Mouse (Mus musculus): Measurements from ENCODE around the gene Fbxl2. TPM values are rescaled to one million over a fixed set of nuclear protein-coding genes. Genes with fewer than 3 reads are reported as not detected.
"Not testable (repeated sequence)": the region's sequence is repeated elsewhere in the genome, so short reads cannot be mapped to it uniquely, and the experiment has no call there.

Fbxl2 gene
- 1 to 10 TPM in 1 of 2 experiments, under 1 TPM in 1; 0.62 to 1.2 TPM for total RNA-seq (2021)
- long read RNA-seq, experiment 1, partial matches to known transcripts, result 2 of 7 reads
- long read RNA-seq, experiment 1, other reads (novel, unspliced or antisense), result 3 of 7 reads
- long read RNA-seq, experiment 2, partial matches to known transcripts, result 0 of 2 reads
- long read RNA-seq, experiment 2, other reads (novel, unspliced or antisense), result 2 of 2 reads

DNA sequence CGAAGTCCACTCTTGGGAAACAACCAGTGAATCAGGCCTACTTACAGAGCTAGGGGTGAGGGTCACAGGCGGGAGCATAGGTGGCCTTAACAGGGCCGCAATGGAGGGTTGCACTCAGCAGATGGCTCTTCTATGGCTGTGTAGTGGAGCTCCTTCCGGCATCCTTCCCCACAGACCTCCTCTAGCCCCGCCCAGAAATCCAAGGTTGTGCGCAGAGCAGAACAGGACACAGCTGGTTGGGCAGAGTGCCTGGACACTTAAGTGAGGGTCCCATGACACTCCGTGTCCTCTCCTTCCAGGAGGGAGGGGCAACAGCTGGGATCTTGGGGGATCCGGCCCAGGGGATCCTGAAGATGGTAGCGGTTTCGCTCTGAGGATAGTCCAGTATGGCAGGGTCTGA lies at the start of gene Fbxl2:
Gene Fbxl2 (minus strand): TSS at position 164 of the 400 bp plus-strand sequence.
- DNase-seq, result no peak

DNA sequence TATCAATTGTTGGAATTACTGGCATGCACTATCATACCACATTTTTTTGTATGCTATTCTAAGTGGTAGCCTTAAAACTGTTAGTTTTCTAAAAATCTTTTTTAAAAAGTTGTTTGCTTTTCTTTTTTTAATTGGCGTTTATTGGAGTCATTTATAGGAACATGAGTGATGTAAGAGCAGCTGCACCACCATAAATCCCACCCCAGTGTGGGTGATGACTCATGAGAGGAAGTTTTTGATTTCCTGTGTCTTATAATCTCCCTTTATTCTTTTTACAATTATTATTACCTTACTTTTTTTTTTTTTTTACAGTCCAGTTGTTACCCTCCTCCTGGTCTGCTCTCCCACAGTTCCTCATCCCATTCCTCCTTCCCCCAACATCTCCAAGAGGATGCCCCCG lies 48.9 kb upstream of the Fbxl2 start:
- DNase-seq, result no peak

DNA sequence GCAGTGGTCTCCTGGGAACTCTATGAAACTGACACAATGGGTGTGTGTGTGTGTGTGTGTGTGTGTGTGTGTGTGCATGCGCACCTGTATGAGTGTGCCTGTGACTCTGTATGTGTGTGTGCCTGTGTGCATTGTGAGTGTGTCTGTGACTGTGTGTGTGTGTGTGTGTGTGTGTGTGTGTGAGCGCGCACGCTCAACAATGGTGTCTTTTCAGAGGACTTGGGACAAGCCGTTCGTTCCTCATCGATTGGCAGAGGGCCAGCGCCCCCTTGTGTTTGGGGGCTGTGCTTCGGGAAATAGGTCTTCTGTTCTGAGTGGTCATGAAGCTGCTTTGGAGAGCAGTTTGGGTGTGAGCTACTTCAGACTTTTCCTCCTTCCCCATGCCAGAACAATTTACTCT lies 46.2 kb upstream of the Fbxl2 start:
- DNase-seq, result not testable (repeated sequence)

DNA sequence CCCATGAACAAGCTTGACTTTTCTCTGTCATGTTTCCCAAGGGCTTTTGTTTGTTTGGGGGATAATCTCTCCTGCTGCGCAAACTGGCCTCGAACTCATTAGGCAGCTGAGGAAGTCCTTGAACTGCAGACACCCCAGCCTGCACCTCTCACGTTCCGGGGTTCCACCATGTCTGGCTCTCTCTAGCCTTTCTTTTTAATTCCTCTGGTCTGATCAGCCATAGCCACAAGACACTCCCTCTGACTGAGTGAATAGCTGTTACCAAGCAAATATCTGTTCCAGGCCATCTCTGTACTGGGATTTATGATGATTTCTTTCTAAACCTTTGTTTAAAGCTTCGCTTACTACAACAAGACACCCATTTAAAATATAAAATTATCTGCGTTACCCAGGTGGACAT lies 42.9 kb upstream of the Fbxl2 start:
- not testable (repeated sequence) for DNase-seq

DNA sequence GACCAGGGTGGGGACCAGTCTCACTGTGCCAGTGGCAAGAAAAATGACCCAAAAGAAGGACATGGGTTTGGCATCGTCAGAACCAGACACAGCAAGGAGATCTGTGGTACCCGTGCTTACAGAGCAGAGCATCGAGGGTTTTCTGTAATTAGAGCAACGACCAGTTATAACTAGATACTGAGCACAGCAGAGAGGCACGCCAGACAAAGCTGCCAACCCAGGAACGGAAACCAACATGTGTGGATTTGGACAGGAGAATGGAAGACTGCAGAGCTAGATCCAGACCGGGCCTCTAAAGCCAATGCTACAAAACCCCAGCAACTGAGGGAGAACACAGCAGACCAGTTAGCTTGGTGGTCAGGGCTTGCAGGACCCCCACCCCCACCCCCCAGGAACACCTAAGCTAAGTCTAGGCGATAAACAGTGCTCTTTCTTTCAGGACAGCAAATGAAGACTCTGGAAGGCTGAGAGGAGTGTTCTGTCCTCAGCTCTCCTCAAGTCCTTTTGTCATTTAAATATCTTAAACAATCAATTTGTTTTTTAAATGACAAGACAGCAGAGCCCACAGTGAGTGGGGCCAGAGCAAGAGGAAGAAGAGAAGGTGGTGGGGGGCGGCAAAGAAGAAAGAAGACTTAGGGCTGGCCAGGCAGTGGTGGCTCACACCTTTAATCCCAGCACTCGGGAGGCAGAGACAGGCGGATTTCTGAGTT lies 41.3 kb upstream of the Fbxl2 start:
- no peak for DNase-seq

DNA sequence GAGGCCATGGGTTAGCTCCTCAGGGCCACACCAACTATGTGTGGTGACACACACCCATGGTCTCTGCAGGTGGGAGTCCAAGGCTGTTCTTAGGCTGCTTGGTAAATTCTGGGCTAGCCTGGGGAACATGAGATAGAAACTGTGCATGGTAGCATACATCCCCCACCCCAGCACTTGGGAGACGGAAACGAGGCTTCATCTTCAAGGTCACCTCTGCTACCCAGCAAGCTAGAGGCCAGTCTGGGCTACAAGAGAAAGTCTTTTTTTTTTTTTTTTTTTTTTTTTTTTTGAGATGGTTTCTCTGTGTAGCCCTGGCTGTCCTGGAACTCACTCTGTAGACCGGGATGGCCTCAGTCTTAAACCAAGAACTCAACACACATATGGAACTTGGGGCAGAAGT lies 40.4 kb upstream of the Fbxl2 start:
- DNase-seq, result no peak

DNA sequence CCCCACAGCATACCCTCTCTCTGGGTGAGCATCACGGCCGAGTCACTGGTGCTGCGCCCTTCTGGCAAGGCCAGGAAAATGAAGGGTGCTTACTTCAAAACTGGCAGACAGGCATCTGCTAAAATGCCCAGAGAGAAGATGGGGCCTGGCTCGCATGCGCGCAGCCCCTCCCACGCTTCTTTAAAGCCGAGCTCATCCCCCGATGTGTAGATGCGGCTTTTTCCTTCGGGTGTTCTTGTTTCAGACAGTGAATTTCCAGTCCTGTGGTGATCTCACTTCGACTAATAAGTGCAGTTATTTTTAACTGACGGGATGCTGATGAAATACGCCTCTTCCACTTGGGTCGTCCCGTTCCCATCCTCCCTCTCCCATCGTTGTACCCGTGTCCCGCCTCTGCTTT lies 27.7 kb upstream of the Fbxl2 start:
- DNase-seq, result no peak

DNA sequence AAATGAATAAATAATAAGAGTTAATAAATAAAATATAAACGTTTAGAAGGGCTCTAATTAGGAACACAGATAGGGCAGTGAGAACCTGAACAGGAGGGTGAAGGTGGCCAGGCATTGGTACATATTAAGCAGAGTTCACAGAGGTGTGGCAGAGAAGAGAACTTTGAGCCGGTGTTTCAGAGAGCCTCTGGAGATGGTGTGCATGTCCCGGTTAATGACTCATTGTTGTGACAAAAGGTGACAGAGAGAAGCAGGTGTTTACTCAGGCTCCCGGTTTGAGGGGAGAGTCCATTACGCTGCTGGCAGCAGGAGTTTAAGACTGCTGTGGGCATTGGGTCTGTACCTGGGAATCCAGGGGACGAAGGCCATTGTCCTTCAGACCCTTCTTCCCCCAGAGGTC lies 23.4 kb upstream of the Fbxl2 start:
- DNase-seq, result no peak

DNA sequence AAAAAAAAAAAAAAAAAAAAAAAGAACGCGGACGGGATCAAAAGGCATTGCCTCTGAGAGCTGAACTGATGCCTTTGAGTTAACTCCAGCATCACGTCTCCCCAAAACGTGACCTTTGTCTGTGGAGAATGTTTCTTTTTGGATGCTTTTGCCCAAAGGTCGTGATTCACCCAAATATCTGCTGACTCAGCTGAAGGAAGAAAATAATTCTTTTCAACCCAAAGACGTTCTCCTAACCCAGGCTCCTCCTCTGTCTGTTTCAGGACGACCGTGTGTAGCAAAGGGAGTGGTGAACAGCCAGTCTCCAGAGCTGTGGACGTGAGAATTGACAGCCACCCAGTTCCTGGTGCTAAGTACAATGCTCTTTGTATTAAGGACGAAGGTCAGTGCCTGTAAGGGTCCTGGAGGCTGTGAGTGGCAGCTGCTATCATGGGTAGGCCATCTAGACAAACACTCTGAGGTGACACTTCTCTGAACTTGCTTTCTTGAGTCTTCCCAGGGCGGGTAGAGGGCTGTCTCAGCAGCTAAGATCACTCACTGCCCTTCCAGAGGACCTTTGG lies 22.6 kb upstream of the Fbxl2 start:
- DNase-seq, result no peak

DNA sequence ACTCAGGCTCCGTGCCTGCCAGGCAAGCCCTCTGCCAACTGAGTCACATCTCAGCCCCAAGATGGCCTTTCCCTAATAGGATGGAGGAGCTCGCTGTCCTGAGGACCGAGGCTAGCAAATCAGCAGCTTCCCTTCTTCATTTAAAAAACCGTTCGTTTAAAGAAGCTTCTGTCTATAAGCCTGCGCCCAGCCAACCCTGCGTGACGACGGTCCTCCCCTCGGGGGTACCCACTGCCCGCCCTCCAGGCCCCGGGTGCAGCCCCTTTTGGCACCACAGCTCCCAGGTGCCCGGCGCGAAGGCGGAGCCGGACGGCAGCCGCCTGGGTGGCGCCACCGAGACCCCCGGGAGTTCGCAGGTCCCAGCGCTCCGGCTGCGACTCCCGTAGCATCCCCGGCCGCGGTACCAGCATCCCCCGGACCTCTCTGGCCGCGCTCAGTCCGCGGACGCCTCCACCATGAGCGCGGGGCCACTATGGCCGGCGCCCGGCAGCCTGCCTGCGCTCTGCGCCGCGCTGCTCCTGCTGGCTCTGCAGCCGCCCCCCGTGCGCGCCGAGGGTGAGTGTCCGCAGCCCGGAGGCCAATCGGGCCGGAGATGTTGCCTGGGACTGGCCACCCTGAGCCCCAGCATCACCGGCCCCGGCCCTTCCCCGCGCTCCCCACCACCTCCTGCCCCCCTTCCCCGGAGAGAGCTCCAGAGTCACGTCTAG lies 11.3 kb upstream of the Fbxl2 start, which contains the start of gene Susd5:
Gene Susd5 (plus strand): TSS at position 51 of the 707 bp plus-strand sequence.
- no peak for DNase-seq

DNA sequence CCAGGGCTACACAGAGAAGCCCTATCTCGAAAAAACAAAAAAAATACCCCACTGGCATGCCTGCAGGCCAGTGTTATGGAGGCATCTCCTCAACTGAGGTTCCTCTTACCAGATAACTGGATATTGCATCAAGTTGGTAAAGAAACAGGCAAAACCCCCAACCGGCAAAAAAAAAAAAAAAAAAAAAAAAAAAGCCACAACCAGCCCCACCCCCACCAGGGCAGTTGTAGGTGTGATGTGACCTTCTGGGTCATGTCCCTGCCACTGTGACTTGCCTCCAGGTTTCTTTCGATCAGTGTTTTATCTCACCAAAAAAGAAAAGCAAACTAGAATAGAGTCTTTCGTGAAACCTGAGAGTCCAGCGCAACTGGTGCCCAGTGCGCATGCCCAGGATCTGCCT lies 6.9 kb upstream of the Fbxl2 start:
- no peak for DNase-seq

DNA sequence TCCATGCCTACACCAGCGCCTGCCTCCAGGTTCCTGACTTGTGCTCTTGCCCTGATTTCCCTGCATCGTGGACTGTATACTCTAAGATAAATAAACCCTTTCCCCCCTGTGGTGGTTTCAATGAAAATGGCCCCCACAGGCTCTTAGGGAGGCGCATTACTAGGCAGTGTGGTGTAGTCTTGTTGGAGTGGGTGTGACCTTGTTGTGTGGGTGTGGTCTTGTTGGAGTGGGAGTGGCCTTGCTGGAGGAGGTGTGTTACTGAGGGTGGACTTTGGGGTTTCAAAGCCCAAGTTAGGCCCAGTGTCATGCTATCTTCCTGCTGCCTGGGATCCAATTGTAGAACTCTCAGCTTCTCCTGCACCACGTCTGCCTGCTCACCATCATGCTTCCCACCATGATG lies 6.0 kb upstream of the Fbxl2 start:
- DNase-seq, result no peak

DNA sequence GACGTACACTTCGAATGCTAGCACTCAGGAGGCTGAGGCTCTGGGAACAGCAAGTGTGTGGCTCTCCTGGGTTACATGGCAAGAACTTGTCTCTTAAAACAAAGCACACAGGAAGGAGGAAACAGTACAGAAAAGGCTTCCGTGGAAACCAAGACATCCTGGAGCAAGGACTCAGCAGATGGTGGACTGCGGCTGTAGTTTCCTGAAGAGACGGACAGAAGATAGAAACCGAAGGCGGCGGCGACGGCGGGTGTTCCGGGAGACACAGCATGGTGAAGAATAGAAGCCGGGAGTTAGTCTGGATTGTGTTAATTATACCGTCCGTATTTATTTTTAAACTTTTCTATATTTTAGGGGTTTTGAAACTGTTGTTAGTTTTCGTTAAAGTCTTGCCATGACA lies 4.8 kb upstream of the Fbxl2 start:
- no peak for DNase-seq

DNA sequence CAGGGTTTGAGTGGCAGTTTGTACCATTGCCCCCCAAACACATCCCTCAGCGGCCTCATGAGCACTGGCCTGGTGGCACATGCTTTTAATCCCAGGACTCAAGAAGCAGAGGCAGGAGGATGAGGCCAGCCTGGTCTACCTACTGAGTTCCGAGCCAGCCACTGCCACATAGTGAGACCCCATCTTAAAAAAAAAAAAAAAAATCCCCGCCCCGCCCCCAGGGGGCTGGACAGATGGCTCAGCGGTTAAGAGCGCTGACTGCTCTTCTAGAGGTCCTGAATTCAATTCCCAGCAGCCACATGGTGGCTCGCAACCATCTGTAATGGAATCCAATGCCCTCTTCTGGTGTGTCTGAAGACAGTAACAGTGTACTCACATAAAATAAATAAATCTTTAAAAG lies 4.1 kb upstream of the Fbxl2 start:
- no peak for DNase-seq

DNA sequence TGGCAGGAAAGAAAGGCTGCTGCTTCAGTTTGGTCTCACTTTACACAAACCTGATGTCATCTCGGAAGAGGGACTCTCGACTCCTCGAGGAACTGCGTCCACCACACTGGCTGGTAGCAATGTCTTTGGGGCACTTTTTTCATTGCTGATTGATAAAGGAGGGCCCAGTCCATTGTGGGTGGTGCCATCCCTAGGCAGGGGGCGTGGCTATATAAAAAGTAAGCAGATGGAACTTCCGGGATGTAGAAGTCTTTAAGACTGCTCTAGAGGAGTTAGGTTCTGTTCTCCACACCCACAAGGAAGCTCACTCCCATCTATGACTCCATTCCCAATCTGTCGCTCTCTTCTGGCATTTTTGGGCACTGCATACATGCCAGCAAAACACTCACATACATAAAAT lies 685 bp upstream of the Fbxl2 start:
- DNase-seq, result no peak

DNA sequence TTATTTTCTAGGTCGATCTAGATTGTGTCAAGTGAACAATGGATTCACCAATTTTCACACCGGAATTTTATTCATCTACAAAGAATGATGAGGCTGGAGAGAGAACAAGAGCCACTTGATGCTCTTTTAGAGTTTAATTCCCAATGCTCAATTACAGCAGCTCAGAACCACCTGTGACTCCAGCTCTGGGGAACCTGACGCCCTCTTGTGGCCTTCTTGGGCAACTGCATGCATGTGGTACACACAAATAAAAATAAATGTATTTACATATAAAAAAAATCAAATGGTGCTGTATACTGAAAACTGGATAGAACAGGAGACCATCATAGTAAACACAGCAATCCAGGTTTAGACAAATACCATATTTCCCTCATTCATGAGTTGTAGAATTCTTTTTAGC lies 1.5 kb downstream of the Fbxl2 start:
- no peak for DNase-seq

DNA sequence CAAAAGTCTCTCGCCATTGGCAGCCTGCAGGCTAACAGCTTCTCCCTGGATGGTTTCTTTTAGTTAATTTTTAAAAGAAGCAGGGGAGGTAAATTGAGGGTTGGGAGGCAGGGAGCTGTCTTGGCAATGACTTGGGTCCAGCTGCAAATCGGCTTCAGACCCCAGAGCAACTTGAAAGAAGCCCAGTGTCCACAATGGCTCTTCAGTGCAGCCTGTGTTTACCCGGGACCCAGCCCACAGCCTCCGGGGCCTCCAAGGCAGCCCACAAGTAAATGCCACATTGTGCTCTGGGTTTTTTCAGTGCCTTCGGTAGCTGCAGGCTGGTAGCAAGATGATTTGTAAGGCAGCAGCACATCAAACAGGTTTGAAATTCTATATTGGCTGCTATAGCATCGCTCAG lies 3.5 kb downstream of the Fbxl2 start:
- DNase-seq, result no peak

DNA sequence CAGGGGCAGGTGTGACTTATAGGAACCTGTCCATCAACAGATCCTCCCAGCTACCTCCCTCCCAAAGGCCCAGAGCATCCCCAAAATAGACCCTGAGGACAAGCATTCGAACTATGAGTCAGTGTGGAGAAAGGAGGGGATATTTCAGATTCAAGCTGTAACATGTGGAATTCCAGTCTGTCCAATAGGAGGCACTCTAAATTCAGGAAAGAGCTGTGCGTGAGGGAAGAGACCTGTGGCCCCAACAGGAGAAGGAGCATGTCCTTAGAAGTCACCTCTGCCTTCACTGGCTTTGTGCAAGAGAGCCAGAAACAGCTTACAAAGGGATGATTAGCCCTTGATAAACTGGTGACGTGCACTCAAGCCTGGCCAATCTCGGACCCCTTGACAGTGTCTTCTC lies 5.0 kb downstream of the Fbxl2 start:
- no peak for DNase-seq

DNA sequence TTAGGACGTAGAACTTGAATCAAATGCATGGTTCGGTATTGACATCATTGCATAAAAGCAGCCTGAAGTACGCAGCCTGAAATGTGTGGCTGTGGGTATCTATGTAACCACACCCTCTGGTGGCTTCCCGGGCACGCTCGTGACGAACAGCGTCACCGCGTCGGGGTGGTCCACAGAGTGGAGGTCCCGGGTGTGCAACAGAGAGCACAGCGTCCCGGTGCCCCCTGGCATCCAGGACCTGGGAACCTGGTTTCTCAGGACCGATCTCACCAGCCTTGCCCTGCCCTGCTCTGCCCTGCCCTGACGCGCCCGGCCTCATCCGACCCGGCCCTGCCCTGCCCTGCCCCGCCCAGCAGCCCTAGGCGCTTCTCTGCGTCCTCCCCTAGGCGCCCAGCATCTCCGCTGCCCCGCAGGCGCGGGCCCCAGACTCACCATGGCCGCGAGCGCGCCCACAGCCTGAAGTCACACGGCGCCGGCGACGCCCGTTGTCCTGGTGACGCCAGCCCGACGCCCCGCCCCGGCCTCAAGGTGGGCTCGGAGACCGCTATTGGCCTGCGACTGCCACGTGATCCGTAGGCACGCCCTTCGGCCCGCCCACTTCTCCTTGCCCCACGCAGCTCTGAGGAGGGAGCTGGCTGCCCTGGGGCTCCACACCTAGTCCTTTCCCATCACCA lies 19.6 kb downstream of the Fbxl2 start:
- peak; percentile 18 to 44 for DNase-seq

DNA sequence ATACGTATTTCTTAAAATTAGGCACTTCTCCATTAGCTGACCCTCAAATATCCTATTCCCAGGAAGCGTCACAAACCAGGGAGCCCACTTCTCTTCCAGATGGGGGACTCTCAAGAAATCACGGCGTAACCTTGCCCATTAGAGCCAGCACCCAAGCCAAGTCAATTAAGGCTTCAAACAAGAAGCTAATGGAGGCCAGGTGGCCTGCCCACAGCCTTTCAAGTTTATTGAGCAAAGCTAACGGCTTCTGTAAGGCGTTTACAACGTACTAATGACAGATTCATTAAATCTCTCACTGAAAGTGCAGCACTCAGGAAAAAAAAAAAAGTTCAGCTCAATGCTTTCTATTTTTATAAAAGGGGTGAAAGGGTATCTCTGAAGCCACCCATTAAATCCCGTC lies 20.1 kb downstream of the Fbxl2 start:
- no peak for DNase-seq

DNA sequence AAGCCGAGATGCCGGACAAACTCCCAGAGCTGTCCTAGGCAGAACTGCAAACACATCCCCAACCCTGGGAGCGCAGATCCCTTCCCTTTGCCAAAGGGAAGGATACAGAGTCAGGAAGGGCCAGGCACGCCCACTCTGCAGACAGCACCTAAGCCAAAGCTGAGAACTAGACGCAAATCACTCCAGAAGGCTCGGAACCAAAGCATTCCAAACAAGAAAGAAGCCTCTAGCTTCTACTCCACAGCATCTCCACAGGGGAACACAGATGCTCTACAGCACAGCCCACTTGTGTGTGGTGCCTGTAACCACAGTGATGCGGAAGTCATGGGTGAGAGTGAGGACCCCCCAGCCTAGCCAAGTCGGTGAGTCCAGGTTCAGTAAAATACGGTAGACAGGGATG lies 20.8 kb downstream of the Fbxl2 start:
- DNase-seq, result no peak

DNA sequence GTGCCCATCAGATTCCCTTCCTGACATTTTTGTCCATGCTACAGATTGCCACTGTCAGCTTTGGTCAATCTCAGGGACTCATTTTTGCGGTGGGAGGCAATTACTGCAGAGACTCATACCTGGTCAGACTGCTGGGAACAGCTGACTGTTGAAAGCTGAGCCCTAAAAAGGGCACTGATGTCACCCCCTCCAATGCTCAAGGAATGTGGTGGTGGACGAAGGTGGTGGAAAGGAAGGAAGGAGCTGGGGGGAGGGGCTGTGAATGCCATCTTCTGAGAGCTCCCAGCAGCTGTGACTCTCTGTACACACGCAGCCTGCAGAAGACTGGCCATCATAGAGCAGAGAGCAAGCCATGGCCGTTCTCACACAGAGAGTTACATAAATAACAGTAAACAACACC lies 23.9 kb downstream of the Fbxl2 start:
- DNase-seq, result no peak

Measured in heart, adult 18-20 months (tissue).